Mouse (Mus musculus): Measurements from ENCODE around the gene F11.

DNA sequence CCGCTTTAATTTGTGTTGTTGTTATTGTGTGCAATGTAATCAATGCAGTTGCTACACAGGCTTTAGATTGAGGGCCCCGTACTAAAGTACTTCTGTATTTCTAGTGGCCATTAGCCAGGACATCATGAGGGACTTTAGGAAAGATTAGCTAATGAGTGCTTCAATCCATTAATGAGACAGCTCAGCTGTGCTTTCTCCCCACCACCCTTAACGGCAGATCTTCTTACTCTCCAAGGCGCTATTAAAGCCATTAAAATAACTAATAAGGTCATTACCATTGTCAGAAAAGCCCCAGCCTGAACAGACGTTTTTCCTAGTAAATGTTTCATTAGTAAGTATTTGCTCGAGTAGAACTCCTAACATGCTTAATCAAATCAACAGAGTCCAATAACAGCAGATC is 59.4 kb downstream of the F11 start:
- TF ChIP-seq CTCF (IDR thresholded peaks at IDR 0.05; ENCODE audit: low read depth, low read length): no peak
- TF ChIP-seq POLR2A (IDR thresholded peaks at IDR 0.05; ENCODE audit: borderline replicate concordance, low read depth, low read length): no peak
